Mouse (Mus musculus): Measurements from ENCODE around the gene Mycbpap.

DNA sequence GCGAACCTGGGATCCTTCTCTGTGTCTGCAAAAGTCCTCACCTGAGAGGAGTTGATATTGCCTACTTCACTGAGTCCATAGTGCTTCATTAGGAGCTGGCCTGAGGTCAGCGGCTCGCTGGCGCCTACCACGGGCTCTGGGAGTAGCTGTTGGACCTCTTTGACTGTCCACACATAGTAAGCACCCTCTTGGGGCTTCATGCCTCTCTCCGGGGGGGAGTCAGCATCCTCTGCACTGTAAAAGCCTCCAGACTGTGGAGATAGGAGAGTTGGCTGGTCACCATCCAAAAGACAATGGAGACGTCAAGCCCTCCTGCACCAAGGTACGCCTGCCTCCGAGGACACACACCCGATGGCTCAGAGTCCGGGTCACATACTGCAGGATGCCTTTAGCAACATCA, 38.8 kb downstream of the Mycbpap start:
- TF ChIP-seq BHLHE40 (IDR thresholded peaks at IDR 0.05; ENCODE audit: low read depth, low read length): no peak
- TF ChIP-seq USF1 (IDR thresholded peaks at IDR 0.05; ENCODE audit: low read depth, low read length): no peak
- TF ChIP-seq POLR2A (IDR thresholded peaks at IDR 0.05; ENCODE audit: low read depth, low read length): no peak
- no peak for TF ChIP-seq JUND (conservative IDR thresholded peaks at IDR 0.05; ENCODE audit: low read depth, low read length)

Measured in CH12.LX (cell line).